Mouse (Mus musculus) forebrain, embryonic 10.5 days (tissue): ENCODE data around the gene Card9. TPM values are rescaled to one million over a fixed set of nuclear protein-coding genes. Genes with fewer than 3 reads are reported as not detected.

Experiments
- DNase-seq: peaks from one replicate; pipeline ENCODE4 v3.0.0-alpha.2; 2017; ENCODE audit warnings: low spot score; ENCODE audit errors: extremely low spot score
- H3K27ac ChIP-seq: fragments of 300-500 bp; sonication (generic); 2 replicates; pipeline ENCODE4 v1.5.1; 2016; ENCODE audit warnings: mild to moderate bottlenecking
- H3K27me3 ChIP-seq: fragments of 300-500 bp; sonication (generic); 2 replicates; pipeline ENCODE4 v1.6.1; 2016; ENCODE audit warnings: mild to moderate bottlenecking; ENCODE audit not compliant: poor library complexity, severe bottlenecking
- H3K36me3 ChIP-seq: fragments of 300-500 bp; sonication (generic); replicated peaks from 2 replicates; pipeline ENCODE4 v1.6.1; 2016; ENCODE audit warnings: mild to moderate bottlenecking, moderate library complexity
- H3K4me1 ChIP-seq: fragments of 300-500 bp; sonication (generic); 2 replicates; pipeline ENCODE4 v1.6.1; 2016
- H3K4me3 ChIP-seq: fragments of 300-500 bp; sonication (generic); 2 replicates; pipeline ENCODE4 v1.5.1; 2016; ENCODE audit warnings: mild to moderate bottlenecking, moderate library complexity
- H3K9me3 ChIP-seq: fragments of 300-500 bp; sonication (generic); 2 replicates; pipeline ENCODE4 v1.6.1; 2016; ENCODE audit warnings: mild to moderate bottlenecking, moderate library complexity
- WGBS: fragments of 180-500 bp; shearing (Covaris S2); methylation state at CpG from one replicate; pipeline ENCODE4 v1.1.7; 2016; 5-methylcytosine and 5-hydroxymethylcytosine counted together
- polyA plus RNA-seq: library from polyadenylated mRNA; unstranded; fragments of >200 nt; fragmentation: Nextera tagmentation; extraction: Ambion mirVana; gene quantifications from 2 replicates; pipeline ENCODE4 v1.2.1, GENCODE M21; 2016

Gene Card9
- polyA plus RNA-seq, 1 experiment from 2014 or later = 1.2 TPM

DNA sequence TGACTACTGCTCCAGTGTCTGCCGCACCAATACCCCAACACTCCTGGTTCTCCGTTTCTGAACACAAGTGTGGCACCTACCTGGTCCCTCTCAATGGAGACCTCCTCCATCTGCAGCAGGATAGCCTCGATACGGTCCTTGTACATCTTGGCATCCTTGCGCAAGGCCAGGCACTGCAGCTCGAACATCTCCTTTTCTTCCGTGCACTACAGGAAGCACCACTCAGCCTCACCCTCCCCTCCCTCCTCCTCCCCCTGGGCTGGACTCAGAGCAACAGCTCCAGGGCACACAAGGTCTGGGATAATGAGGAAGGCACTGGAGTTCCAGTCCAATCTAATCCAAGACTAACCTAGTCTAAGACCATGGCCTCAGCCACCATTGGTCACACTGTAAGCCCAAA lies 4.0 kb downstream of the Card9 start:
- no peaks in the 10 kb centered on the region for H3K27me3 ChIP-seq
- WGBS = 78% methylated on average over 7 of the region's 7 CpGs

DNA sequence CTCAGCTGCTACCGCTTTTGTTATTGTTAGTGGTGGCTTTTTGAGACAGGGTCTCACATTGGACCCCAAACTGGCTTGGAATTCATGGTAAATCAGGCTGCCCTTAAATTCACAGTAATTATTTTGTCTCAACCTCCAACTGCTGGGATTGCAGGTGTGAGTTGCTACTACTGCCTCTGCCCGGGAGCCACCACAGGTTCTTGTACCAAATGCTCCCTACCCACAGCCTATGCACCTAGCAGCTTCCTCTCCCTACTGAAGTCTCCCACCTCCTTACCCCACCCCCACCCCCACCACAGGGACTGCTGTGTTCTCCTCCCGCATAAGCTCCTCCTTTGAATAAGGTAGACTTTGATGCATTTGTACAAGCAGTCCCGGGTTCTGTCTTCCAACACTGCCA lies 4.5 kb downstream of the Card9 start:
- peaks cover 27% of the 10 kb centered on the region for H3K4me1 ChIP-seq
- no peak overlapping the region for H3K4me3 ChIP-seq
- DNase-seq = no peak
- no peaks in the 10 kb centered on the region for H3K27me3 ChIP-seq
- H3K36me3 ChIP-seq = no peaks in the 10 kb centered on the region
- no peaks in the 10 kb centered on the region for H3K9me3 ChIP-seq
- H3K27ac ChIP-seq = no peak overlapping the region
- WGBS = 89% methylated on average over 4 of the region's 4 CpGs

More for the DNA sequence above, 4.0 kb downstream of the Card9 start:
- H3K27ac ChIP-seq = no peak overlapping the region
- DNase-seq = no peak
- H3K4me3 ChIP-seq = no peak overlapping the region
- no peaks in the 10 kb centered on the region for H3K9me3 ChIP-seq
- no peaks in the 10 kb centered on the region for H3K36me3 ChIP-seq
- H3K4me1 ChIP-seq = peaks cover 23% of the 10 kb centered on the region

GRCm38 (mm10) chr2:26354401-26354800 lies 6.3 kb downstream of the Card9 start:
- Histone ChIP-seq H3K27me3 (no peaks in the 10 kb centered on the region), H3K4me3 (no peak overlapping the region), H3K4me1 (peaks cover 42% of the 10 kb centered on the region), H3K9me3 (no peaks in the 10 kb centered on the region), H3K27ac (no peak overlapping the region), H3K36me3 (peaks cover 11% of the 10 kb centered on the region)
- WGBS = 94% methylated on average over 4 of the region's 4 CpGs
- DNase-seq = no peak

- peaks cover 44% of the 10 kb centered on the region for H3K4me1 ChIP-seq
- 91% methylated on average over 11 of the region's 11 CpGs for WGBS
- H3K27ac ChIP-seq = peak overlapping the region; percentile 97
- H3K9me3 ChIP-seq = no peaks in the 10 kb centered on the region
- H3K4me3 ChIP-seq = peak overlapping the region; percentile 86
- no peak for DNase-seq
- H3K27me3 ChIP-seq = no peaks in the 10 kb centered on the region
- peaks cover 21% of the 10 kb centered on the region for H3K36me3 ChIP-seq
Observed at GRCm38 (mm10) chr2:26353066-26353980, 7.4 kb downstream of the Card9 start.

DNA sequence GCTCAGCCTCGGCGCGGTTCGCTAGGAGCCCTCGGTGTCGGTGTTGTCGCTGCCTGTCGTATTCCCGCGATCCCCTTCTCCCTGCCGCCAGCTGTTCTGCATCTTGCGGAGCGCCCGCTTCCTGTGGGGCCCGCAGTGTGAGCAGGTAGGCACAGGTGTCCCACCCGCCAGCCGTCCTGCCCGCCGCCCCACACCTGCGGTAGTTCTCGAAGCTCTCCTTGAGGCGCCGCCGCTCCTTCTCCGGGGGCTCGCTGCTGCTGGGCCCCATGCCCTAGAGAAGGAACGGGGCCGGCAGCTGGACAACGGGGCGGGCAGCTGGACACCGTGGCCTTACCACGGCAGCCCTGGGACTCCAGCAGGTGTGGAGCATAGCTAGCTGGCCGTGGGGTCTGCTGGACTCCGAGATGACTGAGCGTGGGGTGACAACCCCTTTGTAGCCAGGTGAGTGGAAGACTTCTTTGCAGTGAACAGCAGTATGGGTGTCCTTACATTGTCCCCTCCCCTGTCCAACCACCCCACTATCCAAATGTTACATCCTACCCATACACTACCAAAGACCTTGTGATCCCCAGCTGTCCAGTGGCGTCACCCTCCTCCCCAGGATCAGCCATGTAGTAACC lies 8.3 kb downstream of the Card9 start:
- H3K27ac ChIP-seq = peak overlapping the region; percentile 97
- peaks cover 38% of the 10 kb centered on the region for H3K4me1 ChIP-seq
- peaks cover 31% of the 10 kb centered on the region for H3K36me3 ChIP-seq
- no peaks in the 10 kb centered on the region for H3K9me3 ChIP-seq
- H3K27me3 ChIP-seq = no peaks in the 10 kb centered on the region
- 3% methylated on average over 36 of the region's 36 CpGs for WGBS
- peak overlapping the region; percentile 86 for H3K4me3 ChIP-seq
- DNase-seq = no peak

DNA sequence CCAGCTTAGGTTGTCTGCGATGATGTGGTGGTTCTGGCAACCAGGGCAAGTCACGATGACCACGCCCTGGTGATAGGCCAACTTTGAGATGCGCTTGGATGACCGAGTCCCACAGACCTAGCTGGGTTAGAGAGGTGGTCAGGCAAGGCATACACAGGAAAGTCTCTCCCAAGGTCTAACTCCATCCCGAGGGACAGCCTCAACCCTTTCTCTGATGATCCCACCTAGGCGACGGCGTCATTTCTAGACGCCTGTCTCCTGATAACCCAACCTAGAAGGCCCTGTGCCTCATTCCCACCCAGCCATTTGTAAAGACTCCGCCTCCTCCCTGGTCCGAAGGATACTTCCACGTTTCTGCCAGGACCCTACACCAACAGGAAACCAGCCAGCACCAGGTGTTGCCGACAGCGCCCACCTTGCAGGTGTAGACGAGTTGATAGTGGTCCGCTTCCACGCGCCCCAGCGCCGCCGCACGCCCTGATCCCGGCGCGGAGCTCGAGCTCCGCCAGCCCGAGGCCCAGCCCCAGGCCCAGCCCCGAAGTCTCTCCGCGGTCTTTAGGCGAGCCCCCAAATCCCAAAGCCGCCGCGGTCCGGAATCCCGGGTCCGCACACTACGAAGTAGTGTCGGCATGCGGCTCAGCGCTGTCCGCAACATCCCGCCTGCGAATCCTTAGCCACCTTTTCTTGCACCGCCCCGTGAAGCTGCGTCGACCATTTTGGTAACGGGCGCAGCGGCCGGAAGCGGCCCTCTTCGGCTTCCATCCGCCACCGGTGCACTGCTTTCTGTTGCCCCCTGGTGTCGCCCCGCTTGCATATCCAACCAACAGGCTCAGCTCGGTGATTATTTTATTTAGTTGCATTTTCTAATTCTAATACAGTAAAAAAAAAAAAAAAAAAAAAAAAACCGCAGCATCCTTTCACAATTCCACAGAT lies 9.1 kb downstream of the Card9 start, which contains the start of gene Dnlz:
Gene Dnlz (minus strand): TSS at position 753 of the 933 bp plus-strand sequence.
- DNase-seq = peak; percentile 91
- Histone ChIP-seq H3K9me3 (no peaks in the 10 kb centered on the region), H3K36me3 (peaks cover 38% of the 10 kb centered on the region), H3K4me1 (peaks cover 35% of the 10 kb centered on the region), H3K27ac (peak within 1 kb of the TSS; percentile 97), H3K4me3 (peak within 1 kb of the TSS; percentile 86), H3K27me3 (no peaks in the 10 kb centered on the region)
- WGBS = 3% methylated on average over 62 of the region's 62 CpGs

DNA sequence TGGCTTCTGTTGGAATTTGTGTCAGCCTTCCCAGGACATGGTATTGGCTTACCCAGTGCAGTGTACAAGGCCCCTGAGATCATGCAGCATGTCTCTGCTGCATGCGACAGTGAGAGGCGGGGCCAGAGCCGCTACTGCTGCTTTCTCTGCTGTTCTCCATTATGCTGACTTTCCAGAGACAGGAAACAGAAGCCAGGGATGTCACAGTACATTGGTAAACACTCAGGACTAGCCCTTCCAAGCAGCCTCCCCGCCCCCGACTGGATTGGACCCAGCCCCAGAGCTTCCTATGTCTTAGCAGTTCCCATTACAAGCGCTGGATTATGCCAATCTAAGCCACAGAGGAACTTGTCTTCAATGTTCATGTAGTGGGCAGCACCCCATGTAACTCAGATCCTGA lies 12.5 kb downstream of the Card9 start:
- Histone ChIP-seq H3K27ac (no peak overlapping the region), H3K9me3 (no peaks in the 10 kb centered on the region), H3K27me3 (no peaks in the 10 kb centered on the region), H3K4me3 (no peak overlapping the region), H3K4me1 (peaks cover 33% of the 10 kb centered on the region), H3K36me3 (peaks cover 72% of the 10 kb centered on the region)
- DNase-seq = no peak
- 78% methylated on average over 6 of the region's 6 CpGs for WGBS

GRCm38 (mm10) chr2:26342609-26343490 lies 17.9 kb downstream of the Card9 start:
- Histone ChIP-seq H3K4me3 (no peak overlapping the region), H3K27me3 (no peaks in the 10 kb centered on the region), H3K27ac (no peak overlapping the region), H3K4me1 (no peaks in the 10 kb centered on the region), H3K36me3 (peaks cover 96% of the 10 kb centered on the region), H3K9me3 (no peaks in the 10 kb centered on the region)
- WGBS = 79% methylated on average over 11 of the region's 11 CpGs
- no peak for DNase-seq

- H3K4me1 ChIP-seq = no peaks in the 10 kb centered on the region
- no peaks in the 10 kb centered on the region for H3K27me3 ChIP-seq
- H3K9me3 ChIP-seq = no peaks in the 10 kb centered on the region
- peaks cover 88% of the 10 kb centered on the region for H3K36me3 ChIP-seq
- 92% methylated on average over 10 of the region's 10 CpGs for WGBS
- DNase-seq = no peak
- H3K4me3 ChIP-seq = no peak overlapping the region
- 0 out of 2 replicates have a peak overlapping the region, but pooled peaks have one; percentile 35 for H3K27ac ChIP-seq
Observed at GRCm38 (mm10) chr2:26342044-26342443, 18.7 kb downstream of the Card9 start.

DNA sequence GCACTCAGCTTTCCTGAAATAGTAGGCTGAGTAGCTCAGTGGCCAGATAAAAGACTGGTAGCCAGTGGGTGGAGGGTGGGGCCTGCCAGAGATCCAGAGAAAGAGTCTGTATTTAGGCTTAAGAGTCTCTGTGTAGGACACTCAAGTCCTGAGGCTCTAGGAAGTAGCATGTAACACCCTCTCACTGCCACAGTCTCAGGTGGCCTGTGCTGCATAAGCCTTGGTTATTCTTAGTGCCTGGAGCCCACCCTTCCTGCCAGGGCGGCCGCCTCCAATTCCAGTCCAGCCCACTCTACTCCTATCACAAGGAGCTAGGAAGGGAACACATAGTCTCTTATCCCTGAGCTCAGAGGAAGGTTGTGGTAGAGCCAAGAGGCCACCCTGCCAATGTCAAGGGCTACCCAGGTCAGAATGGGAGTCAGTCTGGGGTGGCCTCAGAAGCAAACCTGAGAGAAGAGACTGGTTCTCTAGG lies 19.2 kb downstream of the Card9 start:
- Histone ChIP-seq H3K36me3 (peaks cover 83% of the 10 kb centered on the region), H3K27ac (0 out of 2 replicates have a peak overlapping the region, but pooled peaks have one; percentile 35), H3K27me3 (no peaks in the 10 kb centered on the region), H3K4me1 (no peaks in the 10 kb centered on the region), H3K4me3 (no peak overlapping the region), H3K9me3 (no peaks in the 10 kb centered on the region)
- DNase-seq = no peak
- 94% methylated on average over 2 of the region's 2 CpGs for whole genome bisulfite sequencing

- H3K4me3 ChIP-seq = no peak overlapping the region
- DNase-seq = no peak
- 92% methylated on average over 5 of the region's 5 CpGs for WGBS
- H3K27me3 ChIP-seq = no peaks in the 10 kb centered on the region
- no peaks in the 10 kb centered on the region for H3K9me3 ChIP-seq
- H3K4me1 ChIP-seq = no peaks in the 10 kb centered on the region
- peaks cover 59% of the 10 kb centered on the region for H3K36me3 ChIP-seq
- H3K27ac ChIP-seq = no peak overlapping the region
Observed at GRCm38 (mm10) chr2:26339204-26339551, 21.5 kb downstream of the Card9 start.
